Mouse (Mus musculus) kidney, adult 2 months (tissue): ENCODE measurements around the gene Rps18.

Source experiments
- CTCF ChIP-seq: fragments of 200-500 bp; conservative IDR thresholded peaks from 2 replicates; pipeline ENCODE4 v1.5.1; 2011; ENCODE audit warnings: low read depth, mild to moderate bottlenecking, control low read depth, low read length, moderate library complexity, mixed read lengths; ENCODE audit not compliant: insufficient read depth, insufficient read length
- POLR2A ChIP-seq: fragments of 200-500 bp; IDR thresholded peaks from one replicate; pipeline ENCODE4 v1.6.1; 2011; ENCODE audit warnings: low read depth, low read length, control low read depth

- TF ChIP-seq CTCF = no peak
- peak; percentile 16 for TF ChIP-seq POLR2A
These were observed 46.5 kb downstream of the Rps18 start, which contains the start of gene Daxx for GRCm38 (mm10) chr17:33909077-33909868.
